Mouse (Mus musculus) gonadal fat pad, adult 2 months (tissue): ENCODE results near the gene Foxred2. TPM values are rescaled to one million over a fixed set of nuclear protein-coding genes. Genes with fewer than 3 reads are reported as not detected.

Experiments
- DNase-seq: peaks from one replicate; pipeline ENCODE4 v3.0.0-alpha.2; 2012; ENCODE audit warnings: low read depth
- polyA plus RNA-seq: library from polyadenylated mRNA; depleted of rRNA; stranded (reverse); fragments of >200 nt; gene quantifications from 2 replicates; pipeline ENCODE4 v1.2.3, GENCODE M21; 2012

The Foxred2 gene
- polyA plus RNA-seq, 1 experiment = 50.1 TPM

DNA sequence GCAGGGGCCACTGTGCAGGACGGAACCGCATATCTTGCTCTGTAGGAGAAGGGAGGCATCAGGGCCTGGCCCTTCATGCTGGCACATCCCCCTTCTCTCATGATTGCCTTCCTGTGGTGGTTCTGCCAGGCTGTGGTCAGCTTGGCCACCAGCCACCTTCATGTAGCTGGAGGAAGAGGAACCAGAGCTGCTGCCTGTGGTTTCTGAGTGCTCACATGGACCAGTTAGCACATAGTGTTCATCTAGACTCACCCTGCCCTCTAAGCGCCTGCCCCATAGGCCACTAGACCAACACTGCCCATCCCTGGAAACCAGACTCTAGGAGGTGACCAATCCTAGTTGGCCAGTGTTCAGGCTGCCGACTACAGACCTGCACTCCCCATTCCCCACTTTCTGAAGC, 10.8 kb downstream of the Foxred2 start:
- DNase-seq = no peak

DNA sequence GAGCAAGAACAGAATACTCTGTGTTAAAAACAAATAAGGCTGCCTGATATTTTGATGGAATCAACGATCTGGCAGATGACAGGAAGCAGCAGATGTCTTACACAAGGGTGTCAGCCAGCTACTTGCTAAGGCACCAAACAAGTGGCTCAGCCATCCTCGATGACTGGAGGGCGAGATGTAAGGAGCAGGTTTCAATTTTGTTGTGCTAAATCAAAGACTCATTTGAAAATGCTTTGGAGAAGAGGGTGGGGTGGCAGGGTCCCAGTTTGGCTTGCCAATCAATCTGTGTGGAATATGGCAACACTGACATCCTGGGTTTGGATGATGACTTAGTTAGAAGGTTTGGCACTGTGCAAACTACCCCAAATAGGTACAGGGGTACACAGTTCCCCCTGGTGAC, 15.0 kb downstream of the Foxred2 start:
- DNase-seq = no peak

DNA sequence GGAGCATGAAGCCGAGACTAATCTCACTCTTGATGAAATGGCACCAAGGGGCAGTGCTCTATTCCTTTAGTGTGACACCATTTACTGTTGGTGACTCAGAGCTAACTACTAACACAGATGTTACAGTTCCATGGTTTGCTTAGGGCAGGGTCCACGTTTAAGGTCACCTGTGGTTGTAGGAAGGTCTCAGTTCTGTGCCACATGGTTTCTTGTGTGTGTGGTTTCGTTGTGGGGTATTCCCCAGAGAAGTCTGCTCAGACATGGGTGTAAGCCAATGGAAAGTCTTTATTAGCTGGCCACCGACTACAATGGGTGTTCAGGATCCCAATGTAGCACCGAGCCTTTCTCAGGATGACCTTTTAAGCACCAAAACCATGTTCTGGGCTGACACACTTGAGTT, 18.0 kb downstream of the Foxred2 start:
- no peak for DNase-seq

DNA sequence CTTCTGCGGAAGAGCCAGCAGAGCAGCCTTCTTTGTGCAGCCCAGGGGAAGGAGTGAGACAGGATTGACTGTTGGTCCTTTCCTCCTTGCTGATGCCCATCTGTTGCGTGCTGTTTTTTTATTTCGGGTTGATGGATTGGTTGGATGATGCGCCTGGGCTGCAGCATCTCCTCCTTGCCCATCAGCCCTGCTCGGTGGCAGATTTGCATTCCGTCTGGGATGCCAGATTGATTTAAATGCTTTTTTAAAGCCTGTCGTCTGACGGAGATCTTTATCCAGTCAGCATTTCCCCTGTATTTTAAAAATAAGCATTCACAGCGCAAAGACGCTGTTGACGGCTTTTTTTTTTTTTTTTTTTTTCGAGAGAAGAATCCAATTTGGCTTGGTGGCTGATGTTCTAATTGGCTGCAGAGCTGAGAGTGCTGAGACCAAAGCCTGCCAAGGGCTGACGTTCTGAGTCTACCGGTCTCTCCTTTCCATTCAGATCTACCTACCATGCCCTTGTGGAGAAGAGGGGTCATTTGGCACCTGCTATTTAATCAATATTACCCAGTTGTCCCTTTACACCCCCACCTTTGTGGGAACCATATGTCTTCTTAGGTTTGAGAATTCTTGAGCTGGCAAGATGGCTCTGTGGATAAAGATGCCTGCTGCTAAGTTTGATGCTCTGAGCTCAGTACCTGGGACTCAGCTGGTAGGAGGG, 20.7 kb downstream of the Foxred2 start:
- no peak for DNase-seq

DNA sequence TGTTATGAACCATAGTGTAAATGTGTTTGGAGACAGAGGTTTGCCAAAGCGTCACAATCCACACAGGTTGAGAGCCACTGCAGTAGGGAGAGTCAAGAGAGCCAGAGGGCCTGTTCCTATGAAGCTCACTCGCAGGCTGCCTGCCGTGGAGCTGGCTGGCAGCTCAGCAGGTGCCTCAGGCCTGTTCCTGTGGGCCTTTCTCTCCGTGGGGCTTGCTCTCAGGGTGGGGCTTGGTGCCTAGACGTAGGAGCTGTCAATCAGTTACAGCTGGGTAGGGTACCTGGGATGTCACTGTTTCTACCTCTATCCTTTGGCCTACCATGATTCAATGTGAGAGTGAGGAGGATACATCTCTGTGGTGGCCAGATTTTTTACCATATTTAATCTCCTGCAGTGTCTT, 21.6 kb downstream of the Foxred2 start:
- no peak for DNase-seq

DNA sequence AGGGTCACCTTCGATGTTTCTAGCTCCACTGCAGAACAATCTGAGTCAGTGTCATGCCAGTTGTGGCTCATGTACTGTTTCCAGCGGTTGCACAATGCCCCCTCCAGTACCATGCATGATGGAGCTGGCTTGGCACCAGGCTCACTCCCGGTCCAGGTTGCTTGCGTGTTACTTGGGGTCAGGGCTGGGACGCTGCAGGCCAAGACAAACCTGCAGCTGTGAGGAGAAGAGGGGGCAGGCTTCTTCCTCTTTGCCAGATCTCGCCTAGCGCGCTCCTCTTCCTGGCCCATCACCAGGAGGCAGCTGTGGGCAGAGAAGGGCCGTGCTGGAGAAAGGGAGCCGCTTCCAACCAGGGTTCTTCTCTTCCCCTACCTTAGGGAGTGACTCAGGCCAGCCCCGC, 22.2 kb downstream of the Foxred2 start:
- no peak for DNase-seq

DNA sequence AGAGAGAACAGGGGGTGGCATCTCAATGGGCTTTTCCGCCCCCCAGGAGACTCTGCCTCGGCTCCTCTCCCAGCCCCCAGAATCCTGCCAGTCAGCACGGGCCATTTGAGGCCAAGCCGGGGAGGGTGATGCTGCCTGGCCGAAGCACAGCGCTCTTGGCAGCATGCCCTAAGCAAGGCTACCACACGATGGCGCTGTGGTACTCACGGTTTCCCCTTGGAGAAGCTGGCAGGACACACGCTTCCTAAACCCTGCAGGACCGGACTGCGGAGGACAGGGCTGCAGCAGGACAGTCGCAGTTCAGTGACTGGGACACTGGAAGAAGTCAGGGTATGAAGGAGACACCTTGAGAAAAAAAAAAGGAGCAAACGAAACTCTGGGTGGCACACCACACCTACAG, 22.8 kb downstream of the Foxred2 start:
- no peak for DNase-seq

DNA sequence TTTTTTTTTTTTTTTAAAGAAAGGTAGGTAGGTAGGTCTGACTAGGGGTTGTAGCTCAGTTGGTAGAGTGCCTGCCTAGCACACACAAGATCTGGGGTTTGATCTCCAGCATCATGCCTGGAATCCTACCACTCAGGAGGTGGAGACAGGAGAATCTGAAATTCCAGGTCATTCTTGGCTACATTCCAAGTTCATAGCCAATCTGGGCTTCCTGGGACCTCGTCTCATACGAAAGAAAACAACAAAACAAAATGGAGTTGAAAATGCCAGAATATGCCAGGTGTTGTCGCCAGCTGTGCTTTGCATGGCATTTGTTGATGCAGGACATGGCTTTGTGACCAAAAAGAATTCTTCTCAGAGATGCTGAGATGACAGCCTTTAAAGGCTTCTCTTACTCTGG, 23.3 kb downstream of the Foxred2 start:
- DNase-seq = no peak

DNA sequence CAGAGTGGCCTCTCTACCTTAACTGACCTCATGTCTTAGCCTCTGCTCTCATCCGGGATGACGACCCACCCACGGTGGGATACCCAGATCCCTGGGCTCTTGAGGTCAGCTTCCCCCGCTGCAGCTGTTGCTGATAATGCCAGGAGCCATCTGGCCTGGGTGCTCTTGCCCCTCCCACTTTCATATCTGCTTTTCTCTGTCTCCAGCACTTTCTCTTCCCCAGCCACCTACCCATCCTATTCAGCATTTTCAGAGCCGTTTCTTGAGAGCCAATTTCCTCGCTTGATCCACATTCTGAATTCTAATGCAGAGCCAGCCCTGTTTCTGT, 24.9 kb downstream of the Foxred2 start:
- no peak for DNase-seq

DNA sequence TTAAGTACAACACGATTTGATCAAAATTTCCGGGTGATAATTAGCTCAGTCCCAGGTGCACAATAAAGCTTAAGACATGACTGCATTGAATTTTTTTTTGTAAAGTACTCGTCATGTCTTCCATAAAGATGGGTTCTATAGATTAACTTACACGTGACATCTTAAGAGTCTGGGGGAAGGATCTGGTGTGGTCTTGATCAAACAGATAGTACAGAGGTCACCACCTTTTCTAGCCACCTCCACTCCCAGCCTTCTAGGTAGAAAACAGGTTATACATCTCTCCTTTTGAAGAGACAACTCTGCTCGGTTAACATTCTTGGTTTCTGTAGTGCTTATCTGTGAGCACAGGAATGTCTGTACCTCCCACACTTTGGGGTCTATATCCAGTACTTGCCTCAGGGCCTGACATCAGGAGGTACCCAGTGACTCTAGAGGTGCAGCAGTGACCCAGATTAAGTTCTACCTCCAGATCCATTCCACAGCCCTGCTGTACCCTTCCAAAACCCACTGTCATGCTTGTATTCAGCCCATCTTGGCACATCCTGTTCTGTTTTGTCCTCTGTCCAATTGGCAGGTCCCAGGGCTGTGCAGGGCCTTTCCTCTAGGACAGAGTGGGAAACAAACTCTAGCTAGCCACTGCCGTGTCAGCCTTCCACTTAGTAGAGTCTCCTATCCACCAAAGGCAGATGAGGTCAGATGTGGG, 25.4 kb downstream of the Foxred2 start:
- no peak for DNase-seq

DNA sequence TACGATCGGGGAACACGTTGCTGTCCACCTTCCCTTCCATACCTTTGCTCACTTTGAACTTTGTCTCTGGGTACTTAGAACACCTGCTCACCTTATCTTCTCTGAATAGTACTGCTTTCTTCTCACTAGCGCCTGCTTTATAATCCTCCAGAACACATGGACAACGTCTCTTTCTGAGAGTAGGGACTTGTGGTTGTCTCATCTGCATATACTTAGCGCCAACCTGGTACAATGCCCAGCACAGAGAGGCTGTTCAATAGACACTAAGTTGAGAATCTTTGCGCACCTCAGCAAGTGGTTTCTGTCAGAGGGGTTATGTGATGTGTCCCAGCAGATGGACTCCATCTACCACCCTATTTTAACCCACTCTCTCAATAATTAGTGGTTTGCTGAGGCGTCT, 26.7 kb downstream of the Foxred2 start:
- DNase-seq = no peak

DNA sequence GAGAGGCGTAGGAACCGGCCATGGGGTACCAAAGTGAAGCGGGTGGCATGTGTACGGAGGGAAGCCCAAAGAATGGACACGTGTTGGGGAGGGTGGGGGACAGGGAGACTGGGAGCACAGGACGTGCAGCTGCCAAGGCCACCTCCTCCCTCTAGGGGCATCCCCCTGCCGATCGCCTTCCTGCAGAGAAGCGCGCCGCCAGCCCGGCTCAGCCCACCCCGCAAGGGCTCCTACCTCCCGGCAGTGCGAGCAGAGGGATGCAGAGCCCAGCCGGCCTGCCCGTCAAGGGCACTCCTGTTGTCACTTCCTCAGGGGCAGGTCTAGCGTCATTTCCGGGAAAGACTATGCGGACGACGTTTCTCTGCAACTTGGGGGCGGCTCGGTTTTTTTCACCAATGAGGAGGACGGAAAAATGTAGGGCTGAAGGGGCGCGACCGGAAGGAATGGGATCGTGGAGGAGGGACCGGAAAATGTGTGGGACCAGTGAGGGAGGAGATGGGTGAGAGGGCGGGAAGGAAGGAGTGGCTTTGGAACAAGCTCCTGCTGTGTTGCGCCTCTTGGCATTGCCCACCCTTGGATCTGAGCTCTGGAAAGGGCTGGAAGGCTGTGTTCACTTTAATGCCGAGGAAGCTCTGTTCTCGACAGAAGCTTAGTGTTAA, 27.7 kb downstream of the Foxred2 start, which contains the start of gene Txn2:
Gene Txn2, minus strand, starts transcription at position 334 of the 659 bp plus-strand sequence.
- DNase-seq = peak; percentile 94

DNA sequence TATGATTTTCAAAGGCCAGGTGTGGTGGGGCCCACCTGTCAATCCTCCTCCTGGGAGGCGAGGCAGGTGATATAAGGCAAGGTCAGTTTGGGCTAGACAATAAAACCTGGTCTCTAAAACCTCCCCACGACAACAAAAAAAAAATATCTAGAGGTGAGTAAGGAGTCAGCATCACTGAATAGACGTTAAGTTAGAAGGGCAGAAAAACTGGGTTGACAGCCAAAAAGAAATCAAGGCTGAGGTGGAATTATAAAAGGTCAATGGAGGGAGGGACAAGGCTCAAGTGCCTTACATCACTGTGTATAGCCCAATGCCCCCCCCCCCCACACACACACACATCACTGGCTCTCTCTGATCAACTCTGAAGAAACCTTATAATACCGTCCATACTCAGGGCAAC, 28.4 kb downstream of the Foxred2 start:
- DNase-seq = no peak

DNA sequence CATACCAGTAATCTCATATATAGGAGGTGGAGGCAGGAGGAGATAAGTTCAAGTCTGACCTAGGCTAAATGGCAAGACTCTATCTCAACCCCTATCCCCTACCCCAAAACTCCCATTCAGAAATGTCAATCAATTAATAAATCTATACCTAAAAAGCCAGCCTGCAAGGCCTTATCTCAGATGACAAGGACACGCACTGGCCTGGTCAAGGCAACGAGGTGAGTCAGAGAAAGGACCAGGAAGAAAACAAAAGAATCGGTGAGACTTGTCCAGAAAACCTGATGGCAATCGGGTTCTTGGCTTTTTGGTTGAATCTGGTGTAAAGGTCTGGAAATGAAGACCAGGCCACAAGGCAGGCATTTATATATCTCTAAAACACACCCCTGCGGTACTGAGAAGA, 29.6 kb downstream of the Foxred2 start:
- no peak for DNase-seq

DNA sequence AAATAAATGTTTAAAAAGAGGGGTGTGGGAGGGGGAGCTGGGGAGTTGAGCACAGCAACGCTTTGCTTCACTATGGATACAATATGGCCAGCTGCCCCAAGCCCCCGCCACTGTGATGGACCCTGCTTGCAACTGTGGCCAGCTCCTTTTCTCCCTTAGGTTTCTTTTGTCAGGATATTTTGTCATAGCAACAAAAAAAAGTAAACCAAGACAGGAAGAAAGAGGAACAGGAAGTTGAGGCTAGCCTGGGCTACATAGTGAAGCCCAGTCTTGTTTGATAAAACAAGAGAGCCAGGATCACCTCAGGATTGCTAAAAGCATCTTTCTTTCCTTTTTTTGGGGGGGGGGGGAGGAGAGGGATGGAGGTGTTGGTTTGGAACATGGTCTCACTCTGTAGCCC, 31.3 kb downstream of the Foxred2 start:
- no peak for DNase-seq

DNA sequence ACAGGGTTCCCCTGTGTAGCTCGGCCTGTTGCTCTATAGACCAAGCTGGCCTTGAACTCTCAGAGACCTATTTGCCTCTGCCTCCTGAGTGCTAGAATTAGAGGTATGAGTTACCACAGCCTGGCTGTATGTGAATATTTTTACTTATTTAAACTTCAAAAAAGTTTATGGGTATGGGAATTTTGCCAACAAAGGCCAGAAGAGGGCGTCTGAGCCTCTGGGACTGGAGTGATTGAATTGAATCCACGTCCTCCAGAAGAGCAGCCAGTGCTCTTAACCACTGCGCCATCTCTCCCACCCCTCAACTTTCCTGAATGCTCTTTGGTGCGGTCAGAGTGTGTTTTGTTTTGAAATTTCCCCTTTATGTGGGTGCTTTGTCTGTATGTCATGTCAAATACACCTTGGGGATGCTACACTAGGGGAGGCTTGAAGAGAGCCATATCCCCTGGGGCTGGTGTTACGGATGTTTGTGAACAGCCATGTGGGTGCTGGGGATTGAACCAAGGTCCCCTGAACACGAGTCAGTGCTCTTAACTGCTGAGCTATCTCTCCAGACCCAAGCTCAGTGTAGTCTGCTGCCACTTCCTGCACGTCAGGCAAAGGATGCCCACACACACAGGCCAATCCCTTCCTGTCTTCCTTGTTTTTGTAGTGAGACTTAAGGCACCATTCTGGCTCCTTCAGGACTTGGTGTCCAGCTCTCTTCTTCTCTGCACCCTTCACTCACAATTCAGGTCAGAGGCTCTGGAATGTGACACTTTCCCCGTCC, 33.1 kb downstream of the Foxred2 start:
- no peak for DNase-seq

DNA sequence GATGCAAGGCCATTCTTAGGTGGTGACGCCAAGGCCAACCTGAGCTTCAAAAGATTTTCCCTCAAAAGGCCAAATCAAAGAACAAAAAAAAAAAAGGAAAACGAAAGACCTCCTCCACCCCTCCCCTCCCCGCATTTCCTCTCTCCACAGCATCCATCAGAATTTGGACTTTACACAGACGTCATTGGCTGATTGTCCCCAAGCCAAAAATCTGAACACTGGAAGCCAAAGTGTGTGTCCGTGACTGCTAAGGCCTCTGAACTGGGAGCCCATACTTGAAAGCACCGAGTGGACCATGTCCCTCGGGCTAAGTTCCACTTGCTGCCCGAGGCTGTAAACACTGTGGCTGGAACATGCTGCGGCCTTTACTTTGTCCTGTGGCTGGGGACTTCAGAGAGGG, 33.8 kb downstream of the Foxred2 start:
- no peak for DNase-seq

DNA sequence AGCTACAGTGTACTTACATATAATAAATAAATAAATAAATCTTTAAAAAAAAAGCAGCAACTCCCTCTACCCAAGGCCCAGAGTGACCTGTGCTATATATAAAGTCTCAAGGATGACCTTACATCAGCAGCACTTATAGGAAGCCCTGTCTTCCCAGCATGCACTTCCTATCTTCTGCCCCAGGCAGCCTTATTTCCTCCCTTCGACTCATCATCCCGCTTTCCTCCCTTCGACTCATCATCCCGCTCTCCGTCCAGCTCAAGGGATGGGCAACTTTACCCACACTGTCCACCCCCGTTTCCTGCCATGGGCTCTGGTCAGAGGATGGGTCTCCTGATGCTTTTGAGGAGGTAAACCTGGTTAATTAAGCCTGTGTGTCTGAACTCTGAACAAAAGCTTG, 34.9 kb downstream of the Foxred2 start:
- no peak for DNase-seq

DNA sequence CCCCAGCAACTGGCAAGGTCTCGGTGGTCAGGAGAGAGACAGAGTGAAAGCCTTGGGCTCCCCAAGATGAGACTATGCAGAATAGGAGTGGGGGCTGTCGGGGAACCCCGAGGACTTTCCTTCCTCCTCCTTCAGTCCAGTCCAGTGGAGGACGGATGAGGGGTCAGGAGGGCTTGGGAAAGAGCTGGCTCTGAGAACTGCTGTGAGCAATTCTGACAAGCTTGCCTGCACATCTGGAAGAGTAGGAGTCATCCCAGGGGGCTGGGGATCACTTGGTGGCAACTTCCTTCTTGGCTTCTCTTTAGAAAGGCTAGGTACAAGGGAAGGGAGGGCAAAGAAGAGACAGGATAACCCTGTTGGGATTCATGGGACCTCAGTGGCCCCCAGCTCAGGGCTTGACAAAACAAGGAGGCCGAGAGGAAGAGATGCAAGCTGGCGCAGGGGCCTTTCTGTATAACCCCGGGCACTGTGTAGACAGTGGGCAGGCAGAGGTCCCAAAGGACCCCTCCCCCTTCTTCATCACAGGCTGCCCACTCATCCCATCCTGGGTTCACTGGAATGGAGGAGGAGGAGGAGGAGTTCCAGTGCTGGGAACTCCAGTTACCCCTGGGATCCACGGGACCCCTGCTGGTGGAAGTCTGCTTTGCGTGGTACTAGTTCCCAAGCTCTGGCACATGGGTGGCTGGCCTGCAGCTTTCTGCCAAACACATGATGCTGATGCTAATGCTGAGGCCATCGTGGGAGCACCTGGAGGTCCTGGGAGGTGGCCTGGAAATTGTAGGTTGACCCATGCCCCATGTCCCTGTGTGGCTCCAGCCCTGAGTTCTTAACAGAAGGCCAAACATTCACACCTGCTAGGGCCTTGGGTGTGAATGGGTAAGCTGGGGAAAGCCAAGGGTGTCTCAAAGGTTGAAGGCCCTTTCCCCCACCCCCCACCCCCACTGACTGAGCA, 35.7 kb downstream of the Foxred2 start:
- no peak for DNase-seq

DNA sequence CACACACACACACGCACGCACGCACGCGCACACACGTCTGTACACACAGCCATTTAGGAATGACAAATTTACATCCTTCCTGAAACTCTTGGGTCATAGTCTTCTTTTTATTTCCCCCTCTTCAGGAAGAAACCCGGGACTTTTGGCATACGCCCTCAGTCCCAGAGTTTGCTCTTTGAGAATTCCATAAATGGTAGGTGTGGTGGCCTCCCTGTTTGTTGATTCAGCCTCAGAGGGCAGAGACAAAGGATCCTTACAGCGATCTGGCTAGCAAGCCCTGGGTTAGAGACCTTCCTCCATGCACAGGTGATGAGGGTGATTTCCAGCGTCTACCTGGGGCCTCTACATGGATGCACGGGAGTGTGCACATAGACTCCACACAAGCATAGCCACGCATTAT, 37.1 kb downstream of the Foxred2 start:
- no peak for DNase-seq

DNA sequence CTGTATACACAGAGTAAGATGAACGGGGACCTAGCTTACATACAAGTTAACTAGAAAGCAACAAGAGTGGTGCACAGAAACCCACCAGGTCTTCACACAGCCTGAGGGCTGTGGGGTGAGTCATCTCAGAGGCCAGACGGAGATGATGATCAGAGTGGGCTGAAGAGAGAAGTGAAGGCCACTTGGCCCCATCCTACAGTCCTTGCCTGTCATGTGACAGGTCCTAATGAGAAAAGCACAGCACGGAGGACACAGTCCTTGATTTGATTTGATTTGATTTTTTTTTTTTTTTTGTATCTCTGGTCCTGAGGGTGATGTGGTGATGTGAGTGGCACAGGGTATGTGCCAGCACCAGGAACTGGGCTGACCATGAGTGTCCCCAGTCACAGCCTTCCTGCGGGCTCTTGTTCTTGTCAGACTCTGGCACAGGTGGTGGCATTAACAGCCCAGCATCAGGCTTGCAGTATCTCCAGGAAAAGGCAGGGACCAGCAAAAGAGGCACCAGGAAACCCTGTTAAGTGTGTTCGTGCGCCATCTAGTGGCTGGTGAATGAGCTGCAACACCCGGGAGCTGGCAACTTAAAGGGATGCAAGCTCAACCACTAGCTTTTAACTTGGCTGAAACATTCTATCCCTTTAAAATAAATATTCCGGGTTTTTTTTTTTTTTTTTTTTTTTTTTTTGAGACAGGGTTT, 39.5 kb downstream of the Foxred2 start:
- DNase-seq = no peak
